Mouse (Mus musculus) embryonic fibroblast, embryonic 13.5 days (primary cell): ENCODE results near the gene Rapgef5. TPM values are rescaled to one million over a fixed set of nuclear protein-coding genes. Genes with fewer than 3 reads are reported as not detected.
A peak's percentile ranks its signal among the peaks of the same experiment; 100 is the strongest.

ENCODE experiments used
- H3K27ac ChIP-seq: 2 replicates; pipeline ENCODE4 v1.5.1; 2012; ENCODE audit warnings: low read length, control low read depth, inconsistent platforms; ENCODE audit not compliant: insufficient read depth
- H3K4me1 ChIP-seq: 2 replicates; pipeline ENCODE4 v1.6.1; 2011; ENCODE audit warnings: low read length; ENCODE audit not compliant: control insufficient read depth, insufficient read depth
- H3K4me3 ChIP-seq: 2 replicates; pipeline ENCODE4 v1.5.1; 2011; ENCODE audit warnings: mild to moderate bottlenecking, control low read depth, low read length; ENCODE audit not compliant: insufficient read depth
- CTCF ChIP-seq: IDR thresholded peaks from 2 replicates; pipeline ENCODE4 v1.5.1; 2011; ENCODE audit warnings: mild to moderate bottlenecking, control low read depth, low read length, moderate library complexity, borderline replicate concordance; ENCODE audit not compliant: insufficient read depth
- POLR2A ChIP-seq: IDR thresholded peaks from 2 replicates; pipeline ENCODE4 v1.6.1; 2011; ENCODE audit warnings: low read depth, mild to moderate bottlenecking, control low read depth, low read length, moderate library complexity
- polyA plus RNA-seq: library from polyadenylated mRNA; stranded (reverse); fragments of >200 nt; gene quantifications from 2 replicates; pipeline ENCODE4 v1.2.4, GENCODE M21; 2011; ENCODE audit warnings: low read depth; ENCODE audit not compliant: missing spikeins, insufficient read length

Rapgef5 gene
- polyA plus RNA-seq, 1 experiment: 0.30 TPM

GRCm38 (mm10) chr12:117561411-117562059 lies 45.3 kb downstream of the Rapgef5 start:
- no peak overlapping the region for H3K4me3 ChIP-seq
- no peak overlapping the region for H3K27ac ChIP-seq
- TF ChIP-seq CTCF: no peak
- no peak for TF ChIP-seq POLR2A
- H3K4me1 ChIP-seq: no peaks in the 10 kb centered on the region

DNA sequence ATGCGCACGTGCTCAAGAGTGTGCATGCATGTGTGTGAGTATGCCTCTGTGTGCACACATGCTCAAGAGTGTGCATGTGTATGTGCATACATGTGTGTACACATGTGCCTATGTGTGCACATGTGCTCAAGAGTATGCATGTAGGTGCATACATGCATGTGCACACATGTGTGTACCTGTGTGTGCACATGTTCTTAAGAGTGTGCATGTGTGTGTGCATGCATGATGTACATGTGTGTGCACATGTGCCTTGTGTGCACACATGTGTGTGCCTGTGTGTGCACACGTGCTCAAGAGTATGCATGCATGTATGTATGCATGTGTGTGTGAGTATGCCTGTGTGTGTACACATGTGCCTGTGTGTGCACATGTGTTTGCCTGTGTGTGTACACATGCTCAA lies 45.8 kb downstream of the Rapgef5 start:
- Histone ChIP-seq H3K4me3 (no peak overlapping the region), H3K4me1 (no peaks in the 10 kb centered on the region), H3K27ac (no peak overlapping the region)
- TF ChIP-seq POLR2A: no peak
- no peak for TF ChIP-seq CTCF

DNA sequence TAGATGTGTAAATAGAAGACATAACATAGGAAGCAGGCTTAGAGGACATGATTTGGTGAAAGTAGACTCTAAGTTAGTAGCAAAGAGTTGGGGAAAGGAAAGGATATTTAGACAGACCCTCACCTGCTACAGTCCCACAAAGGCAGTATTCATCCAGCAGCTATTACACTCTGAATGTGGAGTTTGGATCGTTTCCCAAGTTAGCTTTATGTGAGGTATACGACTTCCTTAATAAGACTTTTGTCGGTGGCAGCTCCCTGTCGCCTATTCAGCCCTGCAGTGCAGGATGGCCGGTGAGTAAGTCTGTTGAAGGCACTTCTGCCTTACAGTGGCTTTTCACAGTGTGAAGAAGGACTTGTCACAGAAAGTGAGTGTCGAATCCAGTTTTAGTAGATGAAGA lies 47.6 kb downstream of the Rapgef5 start:
- no peak overlapping the region for H3K4me3 ChIP-seq
- H3K4me1 ChIP-seq: no peaks in the 10 kb centered on the region
- TF ChIP-seq CTCF (no peak), POLR2A (no peak)
- no peak overlapping the region for H3K27ac ChIP-seq

- H3K4me3 ChIP-seq: no peak overlapping the region
- no peak overlapping the region for H3K27ac ChIP-seq
- H3K4me1 ChIP-seq: no peaks in the 10 kb centered on the region
- no peak for TF ChIP-seq POLR2A
- no peak for TF ChIP-seq CTCF
Observed at GRCm38 (mm10) chr12:117566298-117566697, 50.0 kb downstream of the Rapgef5 start.

DNA sequence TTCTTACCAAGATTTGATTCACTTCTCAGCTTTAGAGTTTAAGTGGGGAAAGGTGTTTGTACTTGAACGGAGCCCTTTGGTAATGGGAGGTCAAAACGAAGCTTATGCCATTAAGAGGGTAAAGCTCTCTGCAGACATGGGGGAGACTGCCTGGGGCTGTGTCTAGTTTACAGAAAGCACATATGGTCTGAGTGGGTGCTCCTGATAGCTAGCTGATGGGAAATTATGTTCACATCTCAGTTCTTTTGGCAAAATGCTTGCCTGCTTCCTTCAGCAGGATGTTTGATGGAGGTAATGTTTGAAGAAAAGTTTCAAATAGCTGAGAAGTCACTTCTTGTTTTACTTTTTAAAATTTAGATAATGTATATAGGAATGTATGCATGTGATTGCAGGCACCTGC lies 53.4 kb downstream of the Rapgef5 start:
- Histone ChIP-seq H3K27ac (no peak overlapping the region), H3K4me3 (no peak overlapping the region), H3K4me1 (no peaks in the 10 kb centered on the region)
- TF ChIP-seq POLR2A (no peak), CTCF (no peak)

GRCm38 (mm10) chr12:117584256-117584655 lies 68.0 kb downstream of the Rapgef5 start:
- Histone ChIP-seq H3K4me3 (no peak overlapping the region), H3K4me1 (no peaks in the 10 kb centered on the region), H3K27ac (no peak overlapping the region)
- TF ChIP-seq CTCF: no peak
- no peak for TF ChIP-seq POLR2A

- no peak overlapping the region for H3K27ac ChIP-seq
- H3K4me3 ChIP-seq: no peak overlapping the region
- TF ChIP-seq POLR2A (no peak), CTCF (no peak)
- no peaks in the 10 kb centered on the region for H3K4me1 ChIP-seq
Observed at GRCm38 (mm10) chr12:117585390-117585789, 69.1 kb downstream of the Rapgef5 start.

DNA sequence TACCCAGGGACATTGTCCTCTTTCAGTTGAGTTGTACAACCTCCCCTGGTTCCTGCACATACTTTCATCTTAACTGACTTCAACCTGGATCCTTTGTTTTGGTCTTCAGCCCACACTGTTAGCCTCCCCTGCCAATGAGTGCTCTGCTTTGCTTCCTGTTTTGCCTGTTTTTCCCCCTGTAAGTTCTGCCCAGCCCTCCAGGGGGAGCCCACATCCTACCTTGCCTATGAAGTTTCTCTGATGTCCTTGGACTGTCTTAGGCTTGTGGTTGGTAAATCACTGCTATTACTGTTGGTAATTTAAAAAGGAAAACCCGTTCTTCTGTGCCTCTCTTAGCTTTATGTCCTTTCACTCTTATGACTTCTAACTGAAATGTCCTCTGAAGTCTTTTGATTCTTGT lies 69.8 kb downstream of the Rapgef5 start:
- no peak overlapping the region for H3K4me3 ChIP-seq
- no peak for TF ChIP-seq POLR2A
- peak; percentile 52; the same call in 1 of the 2 replicates for TF ChIP-seq CTCF
- H3K4me1 ChIP-seq: no peaks in the 10 kb centered on the region
- H3K27ac ChIP-seq: no peak overlapping the region

GRCm38 (mm10) chr12:117589186-117589585 lies 72.9 kb downstream of the Rapgef5 start:
- H3K4me3 ChIP-seq: no peak overlapping the region
- H3K4me1 ChIP-seq: no peaks in the 10 kb centered on the region
- TF ChIP-seq POLR2A (no peak), CTCF (no peak)
- no peak overlapping the region for H3K27ac ChIP-seq

DNA sequence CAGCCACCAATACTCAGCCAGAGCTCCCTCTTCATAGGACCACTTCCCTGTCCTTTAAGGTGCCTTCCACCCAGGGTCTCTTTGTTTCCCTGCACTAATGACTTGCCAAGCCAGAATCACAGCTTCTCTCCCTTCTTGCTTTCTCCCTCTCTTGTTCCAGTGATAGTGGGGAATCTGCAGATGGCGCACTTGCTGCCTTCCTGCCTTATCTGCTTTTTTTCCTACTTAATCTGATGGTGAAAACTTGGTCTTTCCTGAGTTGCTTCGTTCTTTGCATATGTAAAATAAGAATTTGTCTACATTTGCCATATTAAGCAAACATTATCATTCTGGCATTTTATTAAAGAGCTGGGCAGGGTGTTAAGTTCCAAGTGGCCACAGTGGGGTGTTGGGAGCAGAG lies 75.7 kb downstream of the Rapgef5 start:
- no peak overlapping the region for H3K4me3 ChIP-seq
- no peak overlapping the region for H3K27ac ChIP-seq
- TF ChIP-seq POLR2A: no peak
- no peak for TF ChIP-seq CTCF
- no peaks in the 10 kb centered on the region for H3K4me1 ChIP-seq

- Histone ChIP-seq H3K4me1 (no peaks in the 10 kb centered on the region), H3K4me3 (no peak overlapping the region), H3K27ac (no peak overlapping the region)
- TF ChIP-seq POLR2A (no peak), CTCF (no peak)
Observed at GRCm38 (mm10) chr12:117592583-117592982, 76.3 kb downstream of the Rapgef5 start.
